Mouse (Mus musculus) ES-E14 (cell line): ENCODE data around the gene Ptk7.
"Not testable (repeated sequence)": the region's sequence is repeated elsewhere in the genome, so short reads cannot be mapped to it uniquely, and the experiment has no call there.

Experiments
- CHD2 ChIP-seq: IDR thresholded peaks from 2 replicates; pipeline ENCODE4 v1.6.1; 2014; ENCODE audit warnings: mild to moderate bottlenecking, low read depth, low read length, inconsistent platforms
- MAFK ChIP-seq: IDR thresholded peaks from 2 replicates; pipeline ENCODE4 v1.6.1; 2014; ENCODE audit warnings: mild to moderate bottlenecking, low read depth, low read length, inconsistent platforms; ENCODE audit not compliant: insufficient read depth

DNA sequence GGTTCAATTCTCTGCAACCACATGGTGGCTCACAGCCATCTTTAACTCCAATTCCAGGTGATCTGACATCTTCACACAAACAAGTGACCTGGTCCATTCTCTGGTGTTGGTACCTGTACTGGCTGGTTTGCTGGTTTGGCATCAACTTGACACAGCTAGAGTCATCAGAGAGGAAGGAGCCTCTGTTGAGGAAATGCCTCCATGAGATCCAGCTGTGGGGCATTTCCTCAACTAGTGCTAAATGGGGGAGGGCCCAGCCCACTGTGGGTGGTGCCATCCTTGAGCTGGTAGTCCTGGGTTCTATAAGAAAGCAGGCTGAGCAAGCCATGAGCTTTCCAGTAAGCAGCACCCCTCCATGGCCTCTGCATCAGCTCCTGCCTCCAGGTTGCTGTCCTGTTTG is 72.0 kb downstream of the Ptk7 start:
- TF ChIP-seq CHD2, MAFK: not testable (repeated sequence)
